Mouse (Mus musculus): ENCODE results near the gene Grid2ip.

The Grid2ip gene

DNA sequence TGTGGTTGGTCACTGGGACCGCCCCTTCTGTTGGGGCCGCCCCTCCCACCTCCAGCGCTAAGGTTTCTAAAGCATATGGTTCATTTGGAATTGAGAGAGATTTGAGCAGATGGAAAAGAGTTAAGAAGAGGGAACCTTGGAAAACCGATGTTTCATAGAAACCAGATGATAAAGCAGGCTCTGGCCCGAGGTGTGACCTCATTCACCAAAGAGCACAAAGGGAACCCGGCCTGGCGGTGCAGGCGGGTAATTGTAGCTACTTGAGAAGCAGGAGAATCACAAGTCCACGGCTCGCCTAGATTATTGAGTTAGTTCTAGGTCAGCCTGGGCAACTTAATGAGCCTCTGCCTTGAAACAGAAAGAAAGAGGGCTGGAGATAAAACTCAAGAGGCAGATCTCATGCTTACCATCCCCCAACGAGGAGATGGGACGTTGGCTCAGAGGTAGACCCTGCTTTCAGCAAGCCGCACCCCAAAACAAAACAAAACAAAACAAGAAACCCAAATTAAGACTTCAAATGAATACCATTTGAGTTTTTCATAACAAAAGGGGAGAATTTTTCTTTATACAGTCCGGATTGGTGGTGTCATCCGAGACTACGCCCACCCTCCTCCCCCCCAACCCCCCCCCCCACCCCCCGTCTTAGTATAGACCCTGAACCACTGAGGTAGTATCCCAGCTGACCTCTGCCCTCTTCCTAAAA is at the start of gene Grid2ip:
TSS of gene Grid2ip (plus strand) at position 653 of the 703 bp plus-strand sequence.
- no peak for DNase-seq (ENCODE audit: low read depth)

DNA sequence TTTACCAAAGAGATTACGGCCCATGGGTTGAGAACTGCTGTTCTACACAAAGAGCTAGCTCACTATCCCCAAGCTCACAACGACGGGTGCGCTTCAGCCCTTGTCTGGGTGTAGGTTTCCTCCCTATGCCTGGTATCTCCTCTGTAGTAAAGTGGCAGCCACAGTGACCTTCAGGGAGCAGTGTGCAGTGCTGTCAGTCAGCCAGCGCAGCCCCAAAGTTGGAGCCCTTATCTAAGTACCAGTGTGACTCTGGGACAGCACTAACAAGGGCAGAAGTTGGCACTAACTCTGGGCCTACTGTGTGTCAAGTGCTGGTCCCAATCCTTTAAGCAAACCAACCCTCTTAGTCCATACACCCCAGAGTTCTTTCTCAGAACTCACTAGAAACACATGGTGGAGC is 48.3 kb upstream of the Grid2ip start:
- DNase-seq (ENCODE audit: low read depth), result no peak

- DNase-seq (ENCODE audit: low read depth), result no peak
These were observed 47.2 kb upstream of the Grid2ip start for GRCm38 (mm10) chr5:143309916-143310315.

DNA sequence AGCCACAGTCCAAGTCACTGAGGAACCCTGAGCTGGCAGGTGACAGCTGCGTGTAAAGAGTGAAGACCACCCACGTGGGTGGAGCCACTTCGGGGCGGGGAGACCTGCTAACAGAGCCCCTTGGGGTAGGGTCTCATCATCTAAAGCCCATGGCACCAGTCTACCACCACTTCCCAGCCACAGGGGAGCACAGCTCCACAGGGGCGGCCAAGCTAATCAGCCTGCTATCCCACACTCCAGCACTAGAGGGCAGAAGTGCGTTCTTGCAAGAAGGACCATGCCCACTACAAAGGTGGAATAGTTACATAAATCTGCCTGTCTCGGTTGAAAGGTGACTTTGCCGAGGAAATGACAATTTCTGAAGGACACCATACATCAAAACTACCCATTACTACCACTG is 45.3 kb upstream of the Grid2ip start:
- peak; percentile 77 for DNase-seq (ENCODE audit: low read depth)

GRCm38 (mm10) chr5:143314183-143314729 is 42.9 kb upstream of the Grid2ip start:
- DNase-seq (ENCODE audit: low read depth), result no peak

- peak; percentile 63 for DNase-seq (ENCODE audit: low read depth)
These were observed 42.2 kb upstream of the Grid2ip start, which contains the start of gene E130309D02Rik for GRCm38 (mm10) chr5:143314730-143315513. E130309D02Rik (minus strand) TSS chr5:143315360.

DNA sequence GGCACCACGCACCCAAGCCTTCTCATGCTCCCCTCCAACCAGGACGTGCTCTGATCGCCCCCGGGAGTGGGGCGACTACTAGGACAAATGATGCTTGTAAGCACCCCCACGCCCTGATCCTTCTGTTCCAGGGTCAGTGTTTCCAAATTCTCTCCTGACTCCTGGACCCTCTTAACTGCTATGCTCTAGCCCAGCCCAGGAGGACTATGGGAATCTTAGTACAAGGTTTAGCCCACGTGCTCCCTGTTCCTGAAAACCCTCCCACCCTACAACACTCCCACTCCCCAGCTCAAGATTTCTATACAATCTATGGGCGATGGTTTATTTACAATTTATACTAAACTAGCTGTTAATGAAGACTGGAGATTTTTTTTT is 41.6 kb upstream of the Grid2ip start:
- DNase-seq (ENCODE audit: low read depth), result no peak

GRCm38 (mm10) chr5:143316605-143317287 is 40.4 kb upstream of the Grid2ip start:
- no peak for DNase-seq (ENCODE audit: low read depth)

DNA sequence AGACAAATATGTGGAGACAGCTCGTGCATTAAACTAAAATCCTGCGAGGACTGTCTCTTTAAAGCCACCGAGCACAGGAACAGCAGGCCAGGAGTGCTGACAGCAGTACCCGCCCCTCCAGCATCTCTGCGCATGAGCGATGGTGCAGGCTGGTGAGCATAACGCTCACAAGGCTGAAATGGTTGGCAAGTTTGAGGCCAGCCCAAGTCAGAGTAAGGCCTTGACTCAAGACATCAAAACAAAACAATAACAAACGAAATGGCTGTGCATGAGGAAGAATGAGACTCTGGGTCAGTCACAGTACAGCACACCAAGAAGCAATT is 39.9 kb upstream of the Grid2ip start:
- no peak for DNase-seq (ENCODE audit: low read depth)

- peak; percentile 90 for DNase-seq (ENCODE audit: low read depth)
These were observed 28.2 kb upstream of the Grid2ip start, which contains the start of gene Zdhhc4 for GRCm38 (mm10) chr5:143328690-143329495. Zdhhc4 (minus strand) TSS chr5:143329256.

DNA sequence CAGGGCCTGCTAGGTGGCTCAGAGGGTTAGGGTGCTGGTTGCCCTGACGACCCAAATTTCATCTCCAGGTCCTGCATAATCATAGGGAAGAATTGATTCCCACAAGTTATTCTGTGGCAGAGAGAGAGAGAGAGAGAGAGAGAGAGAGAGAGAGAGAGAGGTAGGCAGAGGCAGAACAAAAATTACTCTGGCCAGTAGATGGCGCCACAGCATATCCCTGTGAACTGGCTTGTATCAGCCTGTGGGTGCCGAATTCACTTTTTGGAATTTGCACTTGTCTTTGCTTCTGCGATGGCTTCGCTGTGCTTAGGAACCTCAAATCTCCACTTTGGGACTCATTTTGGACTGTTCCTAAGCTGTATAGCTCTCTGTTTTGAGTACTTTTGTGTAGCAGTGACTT is 23.3 kb upstream of the Grid2ip start:
- DNase-seq (ENCODE audit: low read depth), result peak; percentile 60

DNA sequence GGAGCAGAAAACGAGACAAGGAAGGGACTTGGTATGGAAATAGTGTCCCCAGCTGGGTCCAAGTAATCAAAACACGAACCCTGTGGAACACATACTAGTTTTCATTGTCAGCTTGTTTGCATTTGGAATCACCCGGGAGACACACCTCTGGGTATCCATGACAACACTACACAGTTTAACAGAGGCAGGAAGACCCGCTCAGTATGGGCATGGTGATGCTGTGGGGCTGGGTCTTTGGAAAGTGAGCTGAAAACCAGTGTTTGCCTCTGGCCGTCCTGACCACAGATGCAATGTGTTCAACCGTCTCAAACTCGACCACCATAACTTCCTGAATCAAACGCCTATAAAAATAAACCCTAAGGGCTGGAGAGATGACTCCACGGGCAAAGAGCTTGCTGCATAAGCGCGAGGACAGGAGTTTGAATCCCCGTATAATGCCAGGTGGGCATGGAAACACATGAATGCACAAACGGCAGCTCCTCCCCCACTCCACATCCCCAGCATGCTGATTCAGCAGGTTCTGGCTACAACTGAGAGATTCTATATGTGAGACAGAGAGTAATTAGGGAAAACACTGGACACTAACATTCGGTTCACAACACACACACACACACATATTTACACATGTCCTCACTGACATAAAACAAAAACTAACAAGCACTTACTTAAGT is 22.6 kb upstream of the Grid2ip start:
- DNase-seq (ENCODE audit: low read depth), result no peak

DNA sequence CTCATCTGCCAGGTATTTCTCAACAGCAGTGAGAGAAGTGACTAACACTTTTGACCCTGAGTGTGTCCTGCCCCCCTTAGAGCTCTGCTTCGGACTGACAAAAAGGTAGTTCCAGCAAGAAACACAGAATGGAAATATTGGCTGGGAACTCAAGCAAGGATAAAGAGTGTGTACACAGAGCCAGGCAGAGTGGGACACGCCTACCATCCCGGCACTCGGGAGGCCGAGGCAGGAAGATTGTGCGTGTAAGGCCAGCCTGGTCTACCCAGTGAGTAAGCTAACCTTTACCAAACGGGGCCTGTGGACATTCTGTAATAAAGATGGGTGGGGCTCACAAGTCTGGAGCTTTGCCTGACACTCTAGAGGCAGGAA is 22.1 kb upstream of the Grid2ip start:
- no peak for DNase-seq (ENCODE audit: low read depth)

DNA sequence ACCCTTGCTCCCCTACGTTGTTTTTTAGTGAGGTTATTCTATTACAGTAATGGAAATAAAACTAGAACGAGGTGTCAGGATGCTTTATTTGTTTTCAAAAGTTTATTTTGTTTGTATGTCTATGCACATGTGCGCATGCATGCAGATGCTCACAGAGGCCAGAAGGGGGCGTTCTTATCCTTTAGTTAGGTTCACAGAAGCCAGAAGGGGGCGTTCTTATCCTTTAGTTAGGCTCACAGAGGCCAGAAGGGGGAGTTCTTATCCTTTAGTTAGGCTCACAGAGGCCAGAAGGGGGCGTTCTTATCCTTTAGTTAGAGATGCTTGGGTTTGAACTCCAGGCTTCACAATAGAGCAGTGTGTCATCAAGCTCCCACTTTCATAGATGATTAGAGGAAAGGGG is 20.6 kb upstream of the Grid2ip start:
- no peak for DNase-seq (ENCODE audit: low read depth)

DNA sequence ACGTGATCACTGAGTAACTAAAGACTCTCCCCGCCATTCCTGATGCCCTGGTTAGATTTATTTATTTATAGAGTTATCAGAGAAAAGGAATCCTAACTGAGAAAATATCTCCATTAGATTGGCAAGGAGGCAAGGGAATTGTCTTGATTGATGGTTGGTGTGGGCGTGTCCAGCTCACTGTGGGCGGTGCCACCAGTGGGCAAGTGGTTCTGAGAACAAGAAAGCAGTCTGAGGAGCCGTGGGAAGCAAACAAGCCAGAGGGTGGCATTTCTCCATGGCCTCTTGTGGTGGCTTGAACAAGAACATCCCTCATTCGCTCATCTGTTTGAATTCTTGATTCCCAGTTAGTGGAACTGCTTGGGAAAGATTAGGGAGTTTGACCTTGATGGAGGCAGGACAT is 17.5 kb upstream of the Grid2ip start:
- no peak for DNase-seq (ENCODE audit: low read depth)

DNA sequence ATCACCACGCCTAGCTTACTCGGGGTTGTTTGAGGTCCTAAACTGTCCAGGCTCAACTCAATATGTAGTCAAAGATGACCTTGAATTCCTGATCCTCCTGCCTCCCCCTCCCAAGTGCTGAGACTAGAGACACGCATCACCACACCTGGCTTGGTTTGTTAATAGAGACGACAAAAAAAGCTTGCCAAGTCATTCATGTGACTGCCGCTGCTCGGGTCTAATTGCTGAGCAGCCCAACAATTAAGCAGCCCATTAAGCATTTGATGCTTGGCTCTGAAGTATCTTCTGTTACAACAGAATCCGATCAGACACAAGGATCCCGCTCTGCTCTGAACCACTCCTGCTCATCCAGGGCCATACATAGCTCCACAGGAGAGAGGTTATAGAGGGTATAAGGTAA is 10.8 kb upstream of the Grid2ip start:
- DNase-seq (ENCODE audit: low read depth), result no peak

GRCm38 (mm10) chr5:143356017-143356416 is 1.1 kb upstream of the Grid2ip start:
- no peak for DNase-seq (ENCODE audit: low read depth)

DNA sequence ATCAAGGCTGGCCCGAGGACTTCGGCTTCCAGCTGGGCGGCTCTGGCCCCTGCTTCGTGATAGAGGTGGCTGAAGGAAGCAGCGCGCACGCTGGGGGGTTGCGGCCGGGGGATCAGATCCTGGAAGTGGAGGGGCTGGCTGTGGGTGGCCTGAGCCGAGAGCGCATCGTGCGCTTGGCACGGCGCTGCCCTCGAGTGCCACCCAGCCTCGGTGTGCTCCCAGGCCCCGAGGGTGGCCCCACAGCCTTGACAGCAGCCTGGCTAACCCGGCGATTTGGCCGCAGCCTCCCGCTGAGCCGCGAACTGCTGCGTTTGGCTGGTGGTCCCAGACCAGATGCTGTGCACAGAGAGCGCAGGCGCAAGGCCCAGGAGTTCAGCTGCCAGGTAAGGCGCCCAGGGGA is 426 bp downstream of the Grid2ip start:
- DNase-seq (ENCODE audit: low read depth), result no peak

- DNase-seq (ENCODE audit: low read depth), result no peak
These were observed 2.1 kb downstream of the Grid2ip start for GRCm38 (mm10) chr5:143359263-143359662.

- peak; percentile 31 for DNase-seq (ENCODE audit: low read depth)
These were observed 2.9 kb downstream of the Grid2ip start for GRCm38 (mm10) chr5:143360000-143360399.

- DNase-seq (ENCODE audit: low read depth), result no peak
These were observed 4.3 kb downstream of the Grid2ip start for GRCm38 (mm10) chr5:143361428-143361827.
